Mouse (Mus musculus) forebrain, embryonic 16.5 days (tissue): ENCODE measurements around the gene Agfg2. TPM values are rescaled to one million over a fixed set of nuclear protein-coding genes. Genes with fewer than 3 reads are reported as not detected.

Source experiments
- ATAC-seq: fragments of 200-750 bp; cut with Nextera tagmentation; 2 replicates; pipeline ENCODE4 v1.8.0; 2017; ENCODE audit warnings: mild to moderate bottlenecking, moderate library complexity
- H3K27ac ChIP-seq: fragments of 300-500 bp; sonication (generic); 2 replicates; pipeline ENCODE4 v1.5.1; 2014; ENCODE audit warnings: low read length, control low read depth
- H3K27me3 ChIP-seq: fragments of 300-500 bp; sonication (generic); replicated peaks from 2 replicates; pipeline ENCODE4 v1.6.1; 2014; ENCODE audit warnings: low read length; ENCODE audit not compliant: control insufficient read depth, insufficient read depth
- H3K36me3 ChIP-seq: fragments of 300-500 bp; sonication (generic); 2 replicates; pipeline ENCODE4 v1.6.1; 2014; ENCODE audit not compliant: control insufficient read depth, insufficient read depth
- H3K4me1 ChIP-seq: fragments of 300-500 bp; sonication (generic); replicated peaks from 2 replicates; pipeline ENCODE4 v1.6.1; 2014; ENCODE audit warnings: low read length; ENCODE audit not compliant: control insufficient read depth, insufficient read depth
- H3K4me2 ChIP-seq: fragments of 300-500 bp; sonication (generic); 2 replicates; pipeline ENCODE4 v1.6.1; 2014; ENCODE audit warnings: mild to moderate bottlenecking, low read length, control low read depth
- H3K4me3 ChIP-seq: fragments of 300-500 bp; sonication (generic); replicated peaks from 2 replicates; pipeline ENCODE4 v1.5.1; 2014; ENCODE audit warnings: mild to moderate bottlenecking, low read length, control low read depth
- H3K9ac ChIP-seq: fragments of 300-500 bp; sonication (generic); replicated peaks from 2 replicates; pipeline ENCODE4 v1.6.1; 2014; ENCODE audit warnings: low read depth, low read length, control low read depth
- H3K9me3 ChIP-seq: fragments of 300-500 bp; sonication (generic); 2 replicates; pipeline ENCODE4 v1.6.1; 2016; ENCODE audit warnings: low read length; ENCODE audit not compliant: control insufficient read depth
- WGBS: fragments of 180-500 bp; shearing (Covaris S2); extraction: QIAGEN DNeasy Blood & Tissue Kit; methylation state at CpG from one replicate; pipeline ENCODE4 v1.1.7; 2014; 5-methylcytosine and 5-hydroxymethylcytosine counted together
- polyA plus RNA-seq: library from polyadenylated mRNA; unstranded; fragments of >200 nt; fragmentation: Nextera tagmentation; extraction: Ambion mirVana; gene quantifications from 2 replicates; pipeline ENCODE4 v1.2.1, GENCODE M21; 2015

Agfg2 gene
- polyA plus RNA-seq, 1 experiment from 2014 or later, result 21.2 TPM

DNA sequence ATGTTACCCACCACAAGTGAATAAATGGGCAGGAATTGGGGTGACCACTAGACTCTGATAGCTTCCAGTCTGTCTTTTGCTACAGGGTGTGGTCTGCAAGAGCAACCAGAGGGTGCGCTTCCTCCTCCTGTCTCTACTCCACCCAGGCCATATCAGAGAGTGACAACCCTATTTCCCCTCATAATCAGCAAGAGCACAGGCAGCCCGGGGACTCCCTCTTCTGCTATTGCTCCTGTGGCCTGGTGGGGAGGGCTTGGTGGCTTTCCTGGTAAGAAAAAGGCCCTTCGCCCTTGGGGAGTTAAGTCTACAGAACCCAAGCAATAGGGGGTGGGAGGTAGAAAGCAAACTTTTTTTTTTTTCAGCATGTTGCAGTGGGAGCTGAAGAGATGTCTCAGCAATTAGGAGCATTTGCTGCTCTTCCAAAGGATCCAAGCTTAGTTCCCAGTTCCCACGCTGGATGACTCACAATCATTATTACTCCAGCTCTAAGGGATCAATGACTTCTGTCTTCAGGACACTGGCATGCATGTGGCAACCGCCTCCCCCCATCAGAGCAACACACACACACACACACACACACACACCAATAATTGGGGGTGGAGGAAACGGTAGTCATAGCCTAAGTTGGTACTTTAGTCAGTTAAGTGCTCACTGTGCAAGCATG is 1.7 kb upstream of the Agfg2 start:
- 81% methylated on average over 6 of the region's 6 CpGs for WGBS
- Histone ChIP-seq H3K9ac (no peak overlapping the region), H3K36me3 (no peaks in the 10 kb centered on the region), H3K27me3 (no peaks in the 10 kb centered on the region), H3K4me1 (peaks cover 22% of the 10 kb centered on the region), H3K27ac (no peak overlapping the region), H3K4me3 (no peak overlapping the region), H3K4me2 (no peak overlapping the region), H3K9me3 (no peaks in the 10 kb centered on the region)
- no peak for ATAC-seq

DNA sequence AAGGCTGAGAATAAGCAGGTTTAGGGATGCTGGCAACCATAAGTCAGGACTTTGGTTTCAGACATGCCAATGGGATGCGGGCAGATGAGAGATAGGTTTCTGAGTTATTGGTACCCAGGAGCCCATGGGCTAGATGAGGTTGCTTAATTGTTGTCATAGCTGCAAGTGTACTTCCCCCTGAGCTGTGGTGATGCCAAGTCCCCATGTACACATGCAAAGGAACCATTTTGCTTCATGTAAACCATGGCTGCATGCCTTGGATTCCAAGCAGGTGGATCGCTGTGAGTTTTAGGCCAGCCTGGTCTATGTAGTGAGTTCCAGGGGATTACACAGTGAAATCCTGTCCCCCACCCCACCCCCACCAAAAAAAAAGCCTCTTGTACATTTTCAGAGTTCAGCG is 1.1 kb upstream of the Agfg2 start:
- Histone ChIP-seq H3K4me3 (no peak overlapping the region), H3K36me3 (no peaks in the 10 kb centered on the region), H3K4me1 (peaks cover 22% of the 10 kb centered on the region), H3K27ac (no peak overlapping the region), H3K9me3 (no peaks in the 10 kb centered on the region), H3K9ac (no peak overlapping the region), H3K4me2 (no peak overlapping the region), H3K27me3 (no peaks in the 10 kb centered on the region)
- WGBS, result 98% methylated on average over 3 of the region's 3 CpGs
- no peak for ATAC-seq

DNA sequence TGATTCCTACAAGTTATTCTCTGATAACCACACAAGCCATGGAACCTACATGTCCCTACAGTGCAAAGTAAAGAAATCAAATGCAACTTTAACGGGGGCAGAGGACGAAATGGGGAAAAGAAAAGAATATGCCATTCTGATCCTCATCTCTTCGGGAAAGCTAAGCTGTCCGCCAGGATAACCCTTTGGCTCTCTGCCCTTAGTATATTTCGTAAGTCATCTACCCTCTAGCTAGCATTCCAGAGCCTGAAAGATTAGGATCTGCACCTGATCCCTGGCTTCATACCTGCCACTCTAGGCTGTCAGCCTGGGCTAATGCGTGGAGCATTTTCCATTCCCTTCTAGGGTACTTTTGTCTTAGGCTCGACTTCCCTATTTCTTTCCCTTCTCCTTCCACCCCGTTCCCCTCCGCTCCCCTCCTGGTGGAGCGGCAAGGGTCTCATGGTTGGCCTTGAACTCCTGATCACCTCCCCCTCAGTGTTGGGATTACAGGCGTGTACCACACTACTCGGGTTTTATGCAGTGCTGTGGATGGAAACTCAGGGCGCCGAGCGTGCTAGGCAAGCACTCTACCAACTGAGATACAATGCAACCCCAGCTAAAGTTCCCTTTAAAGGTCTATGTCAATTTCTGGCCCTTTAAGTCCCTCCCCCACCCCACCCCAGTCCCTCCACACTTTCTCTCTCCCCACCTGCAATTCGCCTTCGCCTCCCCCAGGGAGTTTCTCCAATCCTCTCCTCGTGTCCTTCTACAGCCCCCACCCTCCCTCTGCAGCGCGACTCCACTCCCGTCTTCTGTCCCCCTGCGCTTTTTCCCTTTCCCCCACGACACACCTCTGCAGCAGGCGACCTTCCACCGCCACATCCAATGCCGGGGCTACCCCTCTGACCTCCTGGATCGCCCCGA is 885 bp downstream of the Agfg2 start:
- ATAC-seq, result 0 out of 2 replicates have a peak, but pooled peaks have one; percentile 1
- WGBS, result 8% methylated on average over 28 of the region's 28 CpGs

DNA sequence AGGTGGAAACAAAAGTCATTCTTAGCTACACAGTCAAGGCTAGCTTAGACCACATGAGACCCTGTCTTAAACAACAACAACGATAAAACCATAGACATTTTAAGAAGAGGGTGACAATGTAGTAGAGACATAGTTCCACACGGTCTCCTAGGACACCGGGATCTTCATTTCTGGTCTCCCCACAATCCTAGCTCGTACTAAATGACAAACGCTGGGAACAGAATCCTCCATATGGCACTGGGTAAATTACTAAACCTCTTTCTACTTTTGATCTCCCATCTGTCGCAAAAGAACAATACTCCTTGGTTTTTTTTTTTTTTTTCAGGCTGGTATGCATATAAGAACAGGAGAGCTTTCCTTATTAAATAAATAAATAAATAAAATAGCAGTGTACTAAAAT is 2.0 kb downstream of the Agfg2 start:
- Histone ChIP-seq H3K9ac (no peak overlapping the region), H3K4me1 (peaks cover 22% of the 10 kb centered on the region), H3K4me2 (peak overlapping the region; percentile 66), H3K27ac (no peak overlapping the region), H3K36me3 (no peaks in the 10 kb centered on the region), H3K27me3 (no peaks in the 10 kb centered on the region), H3K4me3 (no peak overlapping the region), H3K9me3 (no peaks in the 10 kb centered on the region)
- ATAC-seq, result no peak
- WGBS, result 57% methylated on average over 6 of the region's 6 CpGs

More for the DNA sequence above, 885 bp downstream of the Agfg2 start:
- Histone ChIP-seq H3K9me3 (no peaks in the 10 kb centered on the region), H3K4me1 (peaks cover 22% of the 10 kb centered on the region), H3K36me3 (no peaks in the 10 kb centered on the region), H3K9ac (peak overlapping the region; percentile 73), H3K27ac (no peak overlapping the region; the same call in 1 of the 2 replicates), H3K27me3 (no peaks in the 10 kb centered on the region), H3K4me2 (peak overlapping the region; percentile 66), H3K4me3 (peak overlapping the region; percentile 81)

DNA sequence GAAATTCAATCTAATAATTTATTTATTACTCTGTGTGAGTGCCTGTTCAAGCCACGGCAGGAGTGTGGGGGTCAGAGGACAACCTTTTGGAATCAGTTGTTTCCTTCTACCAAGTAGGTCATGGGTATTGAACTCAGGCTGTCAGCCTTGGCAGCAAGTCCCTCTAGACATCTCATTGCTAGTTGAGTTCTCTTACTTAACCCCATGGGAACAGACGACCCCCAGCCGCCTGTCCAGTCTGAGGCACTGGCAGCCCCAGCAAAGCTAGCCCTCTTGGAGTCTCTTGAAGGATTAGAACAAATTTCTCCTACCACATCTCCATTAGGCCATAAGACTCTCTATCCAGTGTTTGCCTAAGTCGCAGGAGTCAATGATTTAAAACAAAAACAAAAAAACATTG is 4.8 kb downstream of the Agfg2 start:
- H3K4me3 ChIP-seq, result no peak overlapping the region
- no peak overlapping the region for H3K27ac ChIP-seq
- H3K36me3 ChIP-seq, result no peaks in the 10 kb centered on the region
- H3K4me1 ChIP-seq, result peaks cover 18% of the 10 kb centered on the region
- no peak overlapping the region for H3K4me2 ChIP-seq
- H3K9me3 ChIP-seq, result no peaks in the 10 kb centered on the region
- H3K27me3 ChIP-seq, result no peaks in the 10 kb centered on the region
- ATAC-seq, result no peak
- WGBS, result 92% methylated on average over 4 of the region's 4 CpGs
- H3K9ac ChIP-seq, result no peak overlapping the region

DNA sequence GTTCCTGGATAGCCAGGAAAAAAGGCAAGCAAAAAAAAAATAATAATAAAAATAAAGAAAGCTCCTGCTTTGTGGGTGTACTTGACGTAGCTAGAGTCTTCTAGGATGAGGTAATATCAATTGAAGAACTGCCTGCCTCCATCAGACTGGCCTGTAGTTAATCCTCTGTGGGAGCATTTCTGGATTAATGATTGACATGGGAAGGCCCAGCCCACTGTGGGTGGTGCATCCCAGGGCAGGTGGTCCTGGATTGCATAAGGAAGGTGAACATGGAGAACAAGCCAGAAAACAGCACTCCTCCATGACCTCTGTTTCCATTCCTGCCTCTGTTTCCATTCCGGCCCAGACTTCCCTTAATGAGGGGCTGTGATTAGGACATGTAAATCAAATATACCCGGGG is 5.8 kb downstream of the Agfg2 start:
- Histone ChIP-seq H3K4me1 (peaks cover 16% of the 10 kb centered on the region), H3K9me3 (no peaks in the 10 kb centered on the region), H3K4me2 (no peak overlapping the region), H3K4me3 (no peak overlapping the region), H3K9ac (no peak overlapping the region), H3K27ac (no peak overlapping the region), H3K27me3 (no peaks in the 10 kb centered on the region), H3K36me3 (no peaks in the 10 kb centered on the region)
- ATAC-seq, result no peak
- 68% methylated on average over 3 of the region's 3 CpGs for WGBS

DNA sequence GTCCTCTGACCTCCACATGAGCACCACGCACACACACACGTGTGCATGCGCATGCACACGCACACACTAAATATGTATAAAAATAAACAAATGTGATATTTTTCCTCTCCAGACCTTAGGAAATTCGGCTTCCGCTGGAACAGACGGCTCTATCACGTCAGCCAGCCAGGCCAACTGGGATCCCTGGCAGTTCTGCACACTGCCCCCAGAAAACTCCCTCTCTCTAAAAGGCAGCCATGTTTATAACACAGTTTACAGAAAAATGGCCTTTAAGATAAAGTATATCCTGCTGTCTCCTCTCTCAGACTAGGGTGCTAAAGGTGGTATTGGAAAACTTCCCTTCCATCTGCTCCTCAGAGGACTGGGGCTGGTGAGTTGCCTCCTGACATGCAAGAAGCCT is 6.7 kb downstream of the Agfg2 start:
- 86% methylated on average over 8 of the region's 8 CpGs for WGBS
- no peak for ATAC-seq
- no peaks in the 10 kb centered on the region for H3K27me3 ChIP-seq
- H3K4me1 ChIP-seq, result peaks cover 7% of the 10 kb centered on the region
- H3K27ac ChIP-seq, result no peak overlapping the region
- H3K4me3 ChIP-seq, result no peak overlapping the region
- H3K4me2 ChIP-seq, result no peak overlapping the region
- no peaks in the 10 kb centered on the region for H3K36me3 ChIP-seq
- H3K9me3 ChIP-seq, result no peaks in the 10 kb centered on the region
- H3K9ac ChIP-seq, result no peak overlapping the region

DNA sequence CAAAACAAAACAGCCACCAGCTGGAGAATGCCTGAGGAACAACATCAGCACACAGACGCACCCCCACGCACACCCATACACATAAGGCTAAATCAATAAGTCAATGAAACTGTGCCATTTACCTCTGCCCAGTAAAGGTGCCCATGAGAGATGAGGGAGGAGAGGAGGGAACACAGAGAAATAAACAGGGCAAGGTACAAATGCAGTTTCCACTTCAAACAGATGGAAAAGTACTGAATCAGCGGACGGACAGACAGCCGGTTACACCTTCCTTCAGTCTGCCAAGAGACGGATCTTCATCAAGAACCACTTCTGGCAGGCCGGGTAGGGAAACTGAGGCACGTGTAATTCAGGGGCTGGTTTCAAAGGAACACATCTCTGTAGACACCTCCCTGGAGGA is 9.7 kb downstream of the Agfg2 start:
- Histone ChIP-seq H3K9ac (no peak overlapping the region), H3K27ac (no peak overlapping the region), H3K4me2 (no peak overlapping the region), H3K36me3 (no peaks in the 10 kb centered on the region), H3K9me3 (no peaks in the 10 kb centered on the region), H3K4me3 (no peak overlapping the region), H3K4me1 (peaks cover 6% of the 10 kb centered on the region; the same call in 1 of the 2 replicates), H3K27me3 (no peaks in the 10 kb centered on the region)
- no peak for ATAC-seq
- 97% methylated on average over 8 of the region's 8 CpGs for WGBS

DNA sequence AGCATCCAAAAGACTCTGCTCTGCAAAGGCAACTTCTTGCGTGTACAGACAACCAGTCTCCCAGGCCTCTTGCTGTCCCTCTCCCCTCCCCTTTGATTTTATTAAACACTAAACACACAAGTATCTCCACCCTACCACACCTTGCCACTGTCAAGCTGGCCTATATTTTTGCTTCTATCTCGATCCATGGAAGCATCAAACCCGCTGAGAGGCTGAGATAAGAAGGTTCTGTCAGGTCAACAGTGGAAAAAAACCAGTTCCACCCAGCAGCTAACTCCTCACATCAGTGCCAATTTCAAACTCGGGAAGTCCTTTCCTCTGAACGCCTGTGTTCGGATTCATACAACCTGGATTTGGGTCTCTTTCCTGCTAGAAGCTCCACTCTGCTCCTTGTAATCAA is 11.5 kb downstream of the Agfg2 start:
- Histone ChIP-seq H3K9me3 (no peaks in the 10 kb centered on the region), H3K36me3 (no peaks in the 10 kb centered on the region), H3K27ac (no peak overlapping the region), H3K27me3 (no peaks in the 10 kb centered on the region), H3K4me1 (peaks cover 10% of the 10 kb centered on the region; the same call in 1 of the 2 replicates), H3K4me3 (no peak overlapping the region), H3K9ac (no peak overlapping the region), H3K4me2 (no peak overlapping the region)
- ATAC-seq, result no peak
- WGBS, result 93% methylated on average over 6 of the region's 6 CpGs
